Mouse (Mus musculus) limb, embryonic 11.5 days (tissue): ENCODE data around the gene Necab3. TPM values are rescaled to one million over a fixed set of nuclear protein-coding genes. Genes with fewer than 3 reads are reported as not detected.

Source experiments
- ATAC-seq: fragments of 200-750 bp; cut with Nextera tagmentation; 2 replicates; pipeline ENCODE4 v1.8.0; 2017; ENCODE audit warnings: low read depth; ENCODE audit not compliant: insufficient number of reproducible peaks, low FRiP score, low TSS enrichment
- DNase-seq: peaks from one replicate; pipeline ENCODE4 v3.0.0-alpha.2; 2015; ENCODE audit warnings: low spot score
- H3K27ac ChIP-seq: fragments of 300-500 bp; sonication (generic); replicated peaks from 2 replicates; pipeline ENCODE4 v1.5.1; 2014; ENCODE audit warnings: low read depth, mild to moderate bottlenecking, low read length
- H3K27me3 ChIP-seq: fragments of 300-500 bp; sonication (generic); 2 replicates; pipeline ENCODE4 v1.6.1; 2014; ENCODE audit warnings: mild to moderate bottlenecking, low read length, mixed read lengths; ENCODE audit not compliant: control insufficient read depth, insufficient read depth
- H3K36me3 ChIP-seq: fragments of 300-500 bp; sonication (generic); 2 replicates; pipeline ENCODE4 v1.6.1; 2014; ENCODE audit warnings: mild to moderate bottlenecking, low read length, moderate library complexity, mixed read lengths; ENCODE audit not compliant: control insufficient read depth, insufficient read depth
- H3K4me1 ChIP-seq: fragments of 300-500 bp; sonication (generic); 2 replicates; pipeline ENCODE4 v1.6.1; 2014; ENCODE audit warnings: low read length, mixed read lengths; ENCODE audit not compliant: control insufficient read depth, insufficient read depth
- H3K4me2 ChIP-seq: fragments of 300-500 bp; sonication (generic); 2 replicates; pipeline ENCODE4 v1.6.1; 2014; ENCODE audit warnings: low read depth, mild to moderate bottlenecking, moderate library complexity; ENCODE audit not compliant: severe bottlenecking
- H3K4me3 ChIP-seq: fragments of 300-500 bp; sonication (generic); 2 replicates; pipeline ENCODE4 v1.5.1; 2014; ENCODE audit warnings: low read depth, low read length
- H3K9ac ChIP-seq: fragments of 300-500 bp; sonication (generic); 2 replicates; pipeline ENCODE4 v1.6.1; 2014; ENCODE audit warnings: mild to moderate bottlenecking, low read length
- H3K9me3 ChIP-seq: fragments of 300-500 bp; sonication (generic); 2 replicates; pipeline ENCODE4 v1.6.1; 2016; ENCODE audit warnings: low read length; ENCODE audit not compliant: control insufficient read depth
- WGBS: fragments of 180-500 bp; shearing (Covaris S2); extraction: QIAGEN DNeasy Blood & Tissue Kit; methylation state at CpG from one replicate; pipeline ENCODE4 v1.1.7; 2014; 5-methylcytosine and 5-hydroxymethylcytosine counted together
- polyA plus RNA-seq: library from polyadenylated mRNA; unstranded; fragments of >200 nt; fragmentation: Nextera tagmentation; extraction: Ambion mirVana; gene quantifications from 2 replicates; pipeline ENCODE4 v1.2.1, GENCODE M21; 2014

Gene Necab3
- polyA plus RNA-seq, 1 experiment from 2014 or later, result 1.4 TPM

GRCm38 (mm10) chr2:154507566-154508283, 51.0 kb downstream of the Necab3 start:
- H3K27ac ChIP-seq, result no peak overlapping the region
- H3K4me2 ChIP-seq, result no peak overlapping the region
- WGBS, result 76% methylated on average over 9 of the region's 9 CpGs
- no peaks in the 10 kb centered on the region for H3K27me3 ChIP-seq
- no peak overlapping the region for H3K9ac ChIP-seq
- H3K4me1 ChIP-seq, result no peaks in the 10 kb centered on the region
- H3K9me3 ChIP-seq, result no peaks in the 10 kb centered on the region
- H3K36me3 ChIP-seq, result peaks cover 2% of the 10 kb centered on the region; the same call in 1 of the 2 replicates
- ATAC-seq (no peak), DNase-seq (no peak)
- H3K4me3 ChIP-seq, result no peak overlapping the region

GRCm38 (mm10) chr2:154507076-154507475, 51.6 kb downstream of the Necab3 start:
- Histone ChIP-seq H3K4me3 (no peak overlapping the region), H3K4me1 (no peaks in the 10 kb centered on the region), H3K36me3 (peaks cover 2% of the 10 kb centered on the region; the same call in 1 of the 2 replicates), H3K9me3 (no peaks in the 10 kb centered on the region), H3K4me2 (no peak overlapping the region), H3K27ac (no peak overlapping the region), H3K27me3 (no peaks in the 10 kb centered on the region), H3K9ac (no peak overlapping the region)
- ATAC-seq (no peak), DNase-seq (no peak)
- WGBS, result 49% methylated on average over 2 of the region's 2 CpGs

GRCm38 (mm10) chr2:154500758-154501157, 57.9 kb downstream of the Necab3 start:
- WGBS, result 87% methylated on average over 3 of the region's 3 CpGs
- no peaks in the 10 kb centered on the region for H3K9me3 ChIP-seq
- no peak overlapping the region for H3K9ac ChIP-seq
- no peaks in the 10 kb centered on the region for H3K4me1 ChIP-seq
- no peak overlapping the region for H3K4me2 ChIP-seq
- ATAC-seq (no peak), DNase-seq (no peak)
- no peak overlapping the region for H3K4me3 ChIP-seq
- H3K27me3 ChIP-seq, result no peaks in the 10 kb centered on the region
- H3K36me3 ChIP-seq, result no peaks in the 10 kb centered on the region; the same call in 1 of the 2 replicates
- H3K27ac ChIP-seq, result no peak overlapping the region

- H3K4me2 ChIP-seq, result no peak overlapping the region
- no peaks in the 10 kb centered on the region for H3K27me3 ChIP-seq
- ATAC-seq (no peak), DNase-seq (no peak)
- no peak overlapping the region for H3K4me3 ChIP-seq
- no peaks in the 10 kb centered on the region for H3K4me1 ChIP-seq
- H3K36me3 ChIP-seq, result no peaks in the 10 kb centered on the region
- no peaks in the 10 kb centered on the region for H3K9me3 ChIP-seq
- H3K27ac ChIP-seq, result no peak overlapping the region
- WGBS, result 94% methylated on average over 2 of the region's 2 CpGs
- no peak overlapping the region for H3K9ac ChIP-seq
Measured at GRCm38 (mm10) chr2:154499717-154500247, 58.9 kb downstream of the Necab3 start.

GRCm38 (mm10) chr2:154498571-154498970, 60.1 kb downstream of the Necab3 start:
- H3K36me3 ChIP-seq, result no peaks in the 10 kb centered on the region
- no peak overlapping the region for H3K4me2 ChIP-seq
- 70% methylated on average over 5 of the region's 5 CpGs for WGBS
- H3K27ac ChIP-seq, result no peak overlapping the region
- no peak overlapping the region for H3K4me3 ChIP-seq
- DNase-seq (no peak), ATAC-seq (no peak)
- H3K27me3 ChIP-seq, result no peaks in the 10 kb centered on the region
- no peaks in the 10 kb centered on the region for H3K4me1 ChIP-seq
- H3K9me3 ChIP-seq, result no peaks in the 10 kb centered on the region
- H3K9ac ChIP-seq, result no peak overlapping the region

GRCm38 (mm10) chr2:154495021-154495420, 63.7 kb downstream of the Necab3 start:
- ATAC-seq, result no peak
- Histone ChIP-seq H3K4me3 (no peak overlapping the region), H3K27me3 (no peaks in the 10 kb centered on the region), H3K36me3 (no peaks in the 10 kb centered on the region), H3K9me3 (no peaks in the 10 kb centered on the region), H3K4me2 (no peak overlapping the region), H3K4me1 (peaks cover 2% of the 10 kb centered on the region; the same call in 1 of the 2 replicates), H3K27ac (no peak overlapping the region), H3K9ac (no peak overlapping the region)
- no peak for DNase-seq
- WGBS, result 95% methylated on average over 4 of the region's 4 CpGs

Other genes starting within 250 kb of the Necab3 start
- gene Cdk5rap1, start 185.9 kb downstream of the Necab3 start, polyA plus RNA-seq, result 19.8 and 20.3 TPM in 2 replicates
- gene Snta1, start 150.8 kb downstream of the Necab3 start, polyA plus RNA-seq, result 1.7 and 2.2 TPM in 2 replicates
- gene Cbfa2t2, start 122.4 kb downstream of the Necab3 start, polyA plus RNA-seq, result 44.1 and 52.7 TPM in 2 replicates
- 0.95 and 1.0 TPM in 2 replicates for gene 1700003F12Rik, start 11.8 kb downstream of the Necab3 start, polyA plus RNA-seq
- 0.19 and 0.20 TPM in 2 replicates for gene Actl10, start 7.1 kb downstream of the Necab3 start, polyA plus RNA-seq
- gene E2f1, start 11.0 kb upstream of the Necab3 start, polyA plus RNA-seq, result 8.9 and 10.9 TPM in 2 replicates
- 13.5 and 15.9 TPM in 2 replicates for gene Pxmp4, start 44.8 kb upstream of the Necab3 start, polyA plus RNA-seq
- gene Zfp341, start 54.4 kb upstream of the Necab3 start, polyA plus RNA-seq, result 0.91 and 1.2 TPM in 2 replicates
- 0.43 and 0.67 TPM in 2 replicates for gene 4930519P11Rik, start 54.5 kb upstream of the Necab3 start, polyA plus RNA-seq
- gene Chmp4b, start 92.8 kb upstream of the Necab3 start, polyA plus RNA-seq, result 12.8 and 13.7 TPM in 2 replicates
- not detected in 2 replicates for gene Gm14214, start 211.1 kb upstream of the Necab3 start, polyA plus RNA-seq
- gene Raly, start 232.2 kb upstream of the Necab3 start, polyA plus RNA-seq, result 72.8 and 119 TPM in 2 replicates
- gene a, start 232.5 kb upstream of the Necab3 start, polyA plus RNA-seq, result 13.8 and 17.7 TPM in 2 replicates